13 mouse cellular contexts compared by ENCODE assay signal in genomic region chr9:73883143-73883542, GRCm38 (mm10).
DNase-seq lines count a peak whose midpoint lies in the region; ATAC-seq and TF ChIP-seq lines count a peak whose summit lies in the region.
"Had no signal": no experiment of that assay in that cellular context is flagged by ENCODE, and none has a peak within 500 bp of the region (broad histone marks: within the 10 kb centered on the region; RNA-seq: fewer than 3 reads in every experiment).

No protein-coding gene starts in this region.

- H3K9ac ChIP-seq in neural tube, embryonic 15.5 days (replicated peaks): no peak overlapping the region
- H3K9ac ChIP-seq: heart, embryonic 12.5 days had no signal

- ATAC-seq in neural tube, embryonic 15.5 days (ENCODE audit: low FRiP score): no peak

- no peaks in the 10 kb centered on the region for H3K9me3 ChIP-seq in neural tube, embryonic 15.5 days (replicated peaks)
- H3K9me3 ChIP-seq: forebrain, embryonic 10.5 days; heart, embryonic 12.5 days had no signal

- H3K27ac ChIP-seq in layer of hippocampus, adult 2 months: peak overlapping the region; percentile 1; the same call in 1 of the 2 replicates
- 0 out of 2 replicates have a peak overlapping the region, but pooled peaks have one; percentile 9 for H3K27ac ChIP-seq in neural tube, embryonic 15.5 days (replicated peaks)
- H3K27ac ChIP-seq: forebrain, embryonic 10.5 days had no signal

- 78% methylated on average over 1 of the region's 1 CpGs for WGBS in neural tube, embryonic 15.5 days

- no peaks in the 10 kb centered on the region for H3K36me3 ChIP-seq in neural tube, embryonic 15.5 days
- H3K36me3 ChIP-seq: forebrain, embryonic 10.5 days; heart, embryonic 12.5 days had no signal

- peak; percentile 57 to 78 for DNase-seq in cerebellum, postnatal 10 days
- DNase-seq in cerebellum, postnatal 4 days (ENCODE audit: low spot score in 2 of 2): no peak
- DNase-seq in layer of hippocampus, adult 2 months (ENCODE audit: low spot score in 2 of 2): peak in 1 of 2 experiments; percentile 18
- DNase-seq in layer of hippocampus, postnatal 25 days (ENCODE audit: extremely low spot score in 1 of 2, low spot score in 1 of 2): no peak
- no peak for DNase-seq in neural tube, embryonic 10.5 days (ENCODE audit: extremely low spot score, low spot score)
- DNase-seq in telencephalon, adult 2 months (ENCODE audit: low read depth, low spot score): peak; percentile 17
- DNase-seq in thymus, postnatal 25 days: no peak
- DNase-seq: gastrocnemius, postnatal 10 days; kidney, postnatal 10 days; thymus, adult 2 months had no signal

- H3K4me3 ChIP-seq in layer of hippocampus, adult 2 months: no peak overlapping the region
- no peak overlapping the region for H3K4me3 ChIP-seq in neural tube, embryonic 15.5 days (replicated peaks)
- H3K4me3 ChIP-seq: forebrain, embryonic 10.5 days; heart, embryonic 12.5 days had no signal

- peaks cover 7% of the 10 kb centered on the region; the same call in 1 of the 2 replicates for H3K4me1 ChIP-seq in neural tube, embryonic 15.5 days
- H3K4me1 ChIP-seq: forebrain, embryonic 10.5 days; heart, embryonic 12.5 days had no signal

- H3K4me2 ChIP-seq in neural tube, embryonic 15.5 days: no peak overlapping the region
- H3K4me2 ChIP-seq: heart, embryonic 12.5 days had no signal

- no peaks in the 10 kb centered on the region for H3K27me3 ChIP-seq in neural tube, embryonic 15.5 days (replicated peaks)
- H3K27me3 ChIP-seq: heart, embryonic 12.5 days had no signal

- no peak for TF ChIP-seq CTCF in layer of hippocampus, adult 2 months (conservative IDR thresholded peaks at IDR 0.05)

Comparison
In these comparisons a context has a peak if more than half of its experiments do, and no peak if none do; other contexts are left out.
1. DNase-seq: peak in cerebellum, postnatal 10 days (2 of 2) and telencephalon, adult 2 months (single experiment); none in cerebellum, postnatal 4 days (0 of 2), layer of hippocampus, postnatal 25 days (0 of 2), neural tube, embryonic 10.5 days (single experiment) and thymus, postnatal 25 days (single experiment).